Mouse (Mus musculus): ENCODE data around the gene Iqsec3.

DNA sequence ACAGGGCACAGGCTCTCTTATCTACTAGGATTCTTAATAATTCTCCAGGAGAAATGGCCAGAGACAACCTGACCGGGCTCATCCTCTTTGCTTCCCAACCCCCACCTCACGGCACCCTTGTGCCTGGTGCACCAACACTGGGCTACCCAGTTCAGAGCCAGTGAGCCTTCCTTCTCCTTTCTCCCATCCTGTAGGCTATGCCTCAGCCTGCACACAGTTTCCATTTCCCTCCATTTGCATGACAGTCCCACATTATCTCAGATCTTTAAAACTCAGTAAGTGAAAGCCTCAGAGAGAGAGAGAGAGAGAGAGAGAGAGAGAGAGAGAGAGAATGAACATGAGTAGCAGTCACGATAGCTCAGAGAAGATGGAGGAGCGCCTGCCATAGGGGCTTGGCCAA is 95.2 kb downstream of the Iqsec3 start:
- TF ChIP-seq POLR2A (IDR thresholded peaks at IDR 0.05; ENCODE audit: extremely low read depth, insufficient read depth, low read length) (no peak), CTCF (IDR thresholded peaks at IDR 0.05; ENCODE audit: extremely low read depth, insufficient read depth, low read length) (no peak)

Data from cortical plate, adult 2 months (tissue).